Mouse (Mus musculus): ENCODE data around the gene Tgm4.

Gene Tgm4

DNA sequence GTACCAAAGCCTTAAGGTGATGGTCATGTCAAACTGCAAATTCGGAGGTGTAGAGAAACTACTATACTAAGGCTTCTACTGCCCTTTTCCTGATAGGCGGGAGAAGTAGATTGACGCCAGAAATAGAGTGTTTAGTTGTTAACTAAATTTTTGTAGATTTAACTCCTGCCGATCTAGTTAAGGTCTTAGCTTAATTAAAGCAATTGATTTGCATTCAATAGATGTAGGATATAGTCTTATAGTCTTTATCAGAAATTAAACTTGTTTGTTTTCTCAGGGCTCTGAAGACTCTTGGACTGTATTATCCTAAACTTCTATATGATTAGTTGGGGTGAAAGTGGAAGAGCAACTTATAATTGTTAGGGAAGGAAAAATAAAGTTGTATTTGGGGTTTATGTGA is 72.7 kb downstream of the Tgm4 start:
- DNase-seq (ENCODE audit: low read depth, low spot score), result no peak

DNA sequence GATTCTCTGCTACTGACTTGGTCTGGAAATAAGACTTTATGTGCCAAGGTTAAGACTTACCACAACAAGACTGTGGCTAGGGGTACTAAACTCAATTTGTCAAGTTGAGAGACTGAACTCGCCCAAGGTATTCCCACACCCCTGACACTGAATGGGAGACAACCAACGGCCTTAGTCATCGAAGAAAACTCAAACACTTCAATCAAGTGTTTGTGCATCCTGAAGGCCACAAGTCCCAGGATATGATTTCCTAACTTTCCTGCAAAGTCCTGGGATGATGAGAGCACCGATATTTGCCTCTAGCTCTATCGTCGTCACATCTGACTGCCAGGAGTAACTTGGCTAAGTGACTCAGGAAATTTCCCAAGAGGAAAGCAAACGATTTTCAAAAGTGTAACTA is 74.7 kb downstream of the Tgm4 start:
- DNase-seq (ENCODE audit: low read depth, low spot score), result no peak

DNA sequence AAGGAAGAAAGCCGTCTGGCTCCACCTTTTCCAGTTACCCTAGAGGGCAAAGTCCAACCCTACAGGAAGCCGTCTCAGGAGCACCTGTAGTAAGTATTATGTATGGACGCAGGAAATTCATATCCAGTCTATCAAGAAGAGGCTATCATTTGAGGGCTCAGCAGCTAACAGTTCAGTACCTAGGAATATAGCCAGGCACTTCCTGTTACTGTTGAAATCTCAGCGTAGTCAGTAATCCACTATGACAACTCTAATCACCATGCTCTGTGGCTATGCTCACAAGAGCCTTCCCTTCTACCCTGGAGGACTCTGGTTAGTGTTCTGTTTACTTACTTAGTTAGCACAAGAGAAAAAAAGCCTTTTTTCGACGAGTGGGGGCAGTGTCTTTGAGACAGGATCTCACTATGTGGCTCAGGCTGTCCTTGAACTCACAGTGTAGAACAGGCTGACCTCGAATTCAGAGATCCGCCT is 77.3 kb downstream of the Tgm4 start:
- no peak for DNase-seq (ENCODE audit: low read depth, low spot score)

DNA sequence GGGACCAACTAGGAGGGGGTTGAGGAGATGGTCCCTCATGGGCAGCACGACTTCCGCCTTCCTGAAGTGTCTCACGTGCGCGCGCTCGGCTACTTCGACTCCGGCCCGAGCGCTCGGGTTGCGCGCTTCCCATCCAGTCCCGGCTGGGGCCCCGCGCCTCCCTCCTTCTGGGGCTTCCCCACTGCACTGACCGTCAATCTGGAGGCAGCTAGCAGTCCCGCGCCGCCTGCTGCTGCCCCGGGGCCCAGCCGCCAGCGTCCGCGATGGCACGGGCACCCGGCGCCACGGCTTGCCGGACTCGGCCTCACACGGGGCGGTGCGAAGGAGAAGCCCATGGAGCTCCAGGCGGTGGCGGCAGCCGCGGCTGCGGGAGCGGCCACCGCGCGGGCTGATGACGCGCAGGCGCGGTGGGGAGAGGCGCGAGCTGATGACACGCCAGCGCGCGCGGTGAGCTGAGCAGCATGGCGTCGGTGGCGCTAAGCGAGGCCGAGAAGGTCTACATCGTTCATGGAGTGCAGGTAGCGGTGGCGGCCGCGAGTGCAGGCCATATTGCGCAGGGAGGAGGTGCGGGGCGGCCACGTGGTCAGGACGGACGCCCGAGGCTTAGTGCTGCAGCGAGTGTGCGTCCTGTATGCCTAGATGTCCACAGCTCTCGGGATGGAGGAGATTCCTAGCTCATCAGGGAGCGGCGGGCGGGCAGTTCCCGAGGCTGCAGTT is 78.4 kb downstream of the Tgm4 start, which contains the start of the genes Zdhhc3 and Exosc7:
Zdhhc3 (minus strand) TSS at position 401 of the 717 bp plus-strand sequence.
Exosc7 (plus strand) TSS at position 411 of the 717 bp plus-strand sequence.
- peak; percentile 69 for DNase-seq (ENCODE audit: low read depth, low spot score)

DNA sequence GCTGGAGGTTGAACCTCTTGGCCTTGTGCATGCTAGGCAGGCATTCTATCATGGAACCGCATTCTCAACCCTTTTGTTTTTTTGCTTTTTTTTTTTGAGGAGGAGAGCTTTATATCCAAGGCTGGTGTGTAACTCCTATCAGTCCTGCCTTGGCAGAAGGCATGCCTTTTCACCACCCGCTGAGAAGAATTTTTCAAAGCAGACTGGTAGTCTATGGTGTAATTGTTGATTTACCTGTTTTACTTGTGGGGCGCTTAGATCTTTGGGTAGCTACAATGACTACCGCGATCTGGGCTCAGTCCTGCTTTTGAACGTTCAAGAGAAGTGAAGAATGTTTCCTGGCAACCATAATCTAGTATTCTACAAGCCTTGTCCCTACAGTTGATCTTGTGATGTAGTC is 79.4 kb downstream of the Tgm4 start:
- no peak for DNase-seq (ENCODE audit: low read depth, low spot score)

DNA sequence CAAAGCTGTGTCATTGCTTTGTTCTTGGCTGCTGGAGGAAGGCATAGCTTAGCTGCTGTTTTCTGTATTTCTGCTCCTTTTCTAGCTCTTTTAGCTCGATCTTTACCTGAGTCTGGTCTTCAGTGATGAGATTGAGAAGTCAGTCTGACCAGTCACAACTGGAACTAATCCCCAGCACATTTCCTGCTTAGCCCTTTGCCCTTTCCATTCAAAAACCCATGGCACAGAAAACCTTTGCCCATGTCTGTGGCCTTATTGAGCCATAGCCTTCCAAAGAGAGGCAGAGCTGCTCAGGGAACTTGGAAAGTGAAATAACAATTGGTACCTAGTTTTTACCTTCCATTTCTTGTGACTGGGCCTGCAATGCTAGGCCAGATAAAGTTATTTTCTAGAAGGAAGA is 81.0 kb downstream of the Tgm4 start:
- no peak for DNase-seq (ENCODE audit: low read depth, low spot score)
